Mouse (Mus musculus): ENCODE measurements around the gene Plpp7. TPM values are rescaled to one million over a fixed set of nuclear protein-coding genes. Genes with fewer than 3 reads are reported as not detected.

Plpp7 gene
- polyA plus RNA-seq (2012; rRNA removed) = 1.4 TPM in 2 replicates

DNA sequence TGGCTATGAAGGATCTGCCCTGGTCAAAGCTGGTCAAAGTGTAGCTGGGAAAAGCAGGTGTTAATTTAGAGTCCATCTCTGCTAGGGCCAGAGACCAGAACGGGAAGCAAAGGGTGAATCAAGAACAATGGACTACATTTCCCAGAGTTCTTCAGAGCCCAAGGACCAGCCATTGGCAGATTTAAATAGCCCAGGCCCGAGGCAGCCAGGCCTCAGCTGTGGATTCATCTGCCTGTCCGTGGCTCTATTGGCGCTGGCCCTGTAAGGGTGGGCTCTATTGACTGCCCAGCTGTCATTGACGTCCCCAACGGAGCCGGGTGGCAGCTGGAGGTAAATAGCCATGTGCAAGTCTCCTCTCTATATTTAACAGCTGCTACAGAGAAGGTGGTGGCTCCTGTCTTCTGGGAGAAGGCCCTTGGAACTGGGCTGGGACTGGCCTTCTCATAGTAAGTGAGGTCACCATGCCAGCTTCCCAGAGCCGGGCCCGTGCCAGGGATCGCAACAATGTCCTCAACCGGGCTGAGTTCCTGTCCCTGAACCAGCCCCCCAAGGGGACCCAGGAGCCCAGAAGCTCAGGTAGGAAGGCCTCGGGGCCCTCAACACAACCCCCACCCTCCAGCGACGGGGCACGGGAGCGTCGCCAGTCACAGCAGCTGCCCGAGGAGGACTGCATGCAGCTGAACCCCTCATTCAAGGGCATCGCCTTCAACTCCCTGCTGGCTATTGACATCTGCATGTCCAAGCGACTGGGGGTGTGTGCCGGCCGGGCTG, at the start of gene Plpp7:
TSS of gene Plpp7 (plus strand) at position 178 of the 771 bp plus-strand sequence.

DNA sequence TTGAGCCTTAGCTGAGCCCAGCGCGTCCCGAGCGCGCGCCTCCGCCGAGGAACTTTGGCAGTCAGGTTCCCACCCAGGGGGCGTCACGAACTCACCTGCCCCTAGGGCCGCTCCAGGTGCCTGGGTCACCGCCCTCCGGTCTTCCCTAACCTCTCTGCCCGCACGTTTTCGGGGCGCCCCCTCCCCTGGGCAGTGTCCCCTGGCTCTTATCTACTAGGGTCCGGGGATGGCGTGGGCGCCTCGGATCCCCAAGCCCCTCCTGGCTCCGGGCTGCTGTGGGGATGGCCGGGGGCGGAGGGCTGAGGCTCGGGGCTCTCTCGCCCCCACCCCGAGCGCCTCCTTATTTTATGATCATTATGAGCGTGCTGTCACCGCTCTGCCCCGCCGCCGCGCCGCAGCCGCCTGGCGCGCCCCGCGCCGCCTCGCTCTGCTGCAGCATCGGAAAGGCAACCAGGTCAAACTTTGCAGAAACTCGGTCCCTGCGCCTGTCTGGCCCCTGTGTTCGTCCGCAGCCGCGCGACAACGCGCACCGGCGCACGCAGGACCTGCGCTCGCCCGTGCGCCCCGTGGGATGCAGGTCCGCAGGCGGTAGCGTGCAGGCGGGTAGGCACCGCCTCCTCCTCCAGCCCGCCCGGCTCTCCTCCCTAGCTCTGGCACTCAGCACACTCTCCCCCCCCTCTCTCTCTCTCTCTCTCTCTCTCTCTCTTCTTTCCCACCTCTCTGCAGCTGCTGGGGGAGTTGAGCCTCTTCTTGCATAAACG, 11.0 kb upstream of the Plpp7 start, which contains the start of gene Fam78a:
TSS of gene Fam78a (minus strand) at position 747 of the 761 bp plus-strand sequence.

DNA sequence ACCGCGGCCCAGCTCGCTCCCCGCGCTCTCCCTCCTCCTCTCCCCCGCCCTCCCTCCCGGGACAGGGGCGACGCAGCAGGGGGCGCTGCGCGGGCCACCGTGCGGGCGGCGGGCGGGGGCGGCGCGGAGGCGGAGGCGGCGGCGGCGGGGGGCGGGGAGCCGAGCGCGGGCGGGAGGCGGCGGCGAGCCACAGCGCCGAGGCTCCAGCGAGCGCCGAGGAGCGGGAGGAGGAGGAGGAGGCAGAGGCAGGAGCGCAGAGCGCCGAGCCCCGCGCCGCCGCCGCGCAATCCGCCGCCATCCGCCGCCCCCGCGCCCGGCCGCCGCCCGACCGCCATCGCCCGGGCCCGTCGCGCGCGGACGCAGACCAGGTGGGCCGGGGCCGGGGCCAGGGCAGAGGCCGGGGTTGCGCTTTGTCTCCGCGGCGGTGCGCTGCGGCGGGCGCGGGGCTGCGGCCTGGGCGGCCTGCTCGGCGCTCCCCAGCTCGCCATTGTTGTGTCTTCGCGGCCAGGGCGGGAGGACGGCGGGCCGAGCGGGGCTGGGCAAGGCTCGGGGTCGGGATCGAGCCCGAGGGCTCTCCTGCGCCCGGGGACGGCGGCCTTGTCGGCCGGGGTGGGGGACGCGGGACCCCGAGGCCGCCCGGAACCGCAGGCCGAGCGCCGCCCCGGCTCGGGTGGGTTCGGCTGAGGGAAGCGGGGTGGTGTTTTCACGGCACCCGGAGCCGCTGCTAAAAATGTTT, 55.8 kb downstream of the Plpp7 start, which contains the start of gene Prrc2b:
TSS of gene Prrc2b (plus strand) at position 159 of the 736 bp plus-strand sequence.

Other genes starting within 250 kb of the Plpp7 start
- under 0.01 TPM in 1 of 2 replicates, not detected in the other for gene Fibcd1, start 249.5 kb upstream of the Plpp7 start, polyA plus RNA-seq (2012; rRNA removed)
- 0.02 and 0.03 TPM in 2 replicates for gene Lamc3, start 208.2 kb upstream of the Plpp7 start, polyA plus RNA-seq (2012; rRNA removed)
- 0.60 and 0.71 TPM in 2 replicates for gene Aif1l, start 145.4 kb upstream of the Plpp7 start, polyA plus RNA-seq (2012; rRNA removed)
- gene Nup214, start 121.1 kb upstream of the Plpp7 start, polyA plus RNA-seq (2012; rRNA removed) = 9.0 and 10.0 TPM in 2 replicates
- gene Fam78a, start 10.7 kb upstream of the Plpp7 start, polyA plus RNA-seq (2012; rRNA removed) = 2.4 and 2.5 TPM in 2 replicates
- 5.2 and 7.0 TPM in 2 replicates for gene Prrc2b, start 55.6 kb downstream of the Plpp7 start, polyA plus RNA-seq (2012; rRNA removed)
- gene Pomt1, start 141.1 kb downstream of the Plpp7 start, polyA plus RNA-seq (2012; rRNA removed) = 6.8 and 7.8 TPM in 2 replicates
- 27.8 and 31.9 TPM in 2 replicates for gene Uck1, start 164.6 kb downstream of the Plpp7 start, polyA plus RNA-seq (2012; rRNA removed)
- gene Golga2, start 191.9 kb downstream of the Plpp7 start, polyA plus RNA-seq (2012; rRNA removed) = 13.3 and 15.8 TPM in 2 replicates
- gene Swi5, start 192.5 kb downstream of the Plpp7 start, polyA plus RNA-seq (2012; rRNA removed) = 145 and 146 TPM in 2 replicates